ENCODE assay signal across 8 mouse cellular contexts in genomic region chr3:159841458-159841857, GRCm38 (mm10). TPM values are rescaled to one million over a fixed set of nuclear protein-coding genes. Genes with fewer than 3 reads are reported as not detected.
DNase-seq lines count a peak whose midpoint lies in the region; ATAC-seq and TF ChIP-seq lines count a peak whose summit lies in the region.

No protein-coding gene starts in this region.

- H3K9me3 ChIP-seq in heart, embryonic 10.5 days, result no peaks in the 10 kb centered on the region
- no peaks in the 10 kb centered on the region for H3K9me3 ChIP-seq in kidney, postnatal 0 days (replicated peaks; ENCODE audit: low read length)
- no peaks in the 10 kb centered on the region for H3K9me3 ChIP-seq in midbrain, embryonic 16.5 days (replicated peaks; ENCODE audit: control insufficient read depth, low read length, poor library complexity, severe bottlenecking)

- no peak for TF ChIP-seq CTCF in kidney, postnatal 0 days (IDR thresholded peaks at IDR 0.05; ENCODE audit: low read depth)

- no peaks in the 10 kb centered on the region for H3K27me3 ChIP-seq in heart, embryonic 10.5 days (ENCODE audit: insufficient read depth, poor library complexity, severe bottlenecking)
- no peaks in the 10 kb centered on the region for H3K27me3 ChIP-seq in kidney, postnatal 0 days (ENCODE audit: insufficient read depth, low read length)
- H3K27me3 ChIP-seq in midbrain, embryonic 16.5 days (ENCODE audit: control insufficient read depth, insufficient read depth, low read depth, low read length), result no peaks in the 10 kb centered on the region

- H3K4me2 ChIP-seq in kidney, postnatal 0 days (ENCODE audit: low read length), result peak overlapping the region; percentile 89
- peak overlapping the region; percentile 85 for H3K4me2 ChIP-seq in midbrain, embryonic 16.5 days (ENCODE audit: low read length)

- ATAC-seq in kidney, postnatal 0 days (replicated peaks; ENCODE audit: low FRiP score, low read depth), result no peak
- ATAC-seq in midbrain, embryonic 16.5 days, result peak; percentile 43

- intact Hi-C loops in left cerebral cortex, postnatal 14 days (cut with DNase I), result no loop called here

- peak overlapping the region; percentile 93 for H3K27ac ChIP-seq in heart, embryonic 10.5 days
- H3K27ac ChIP-seq in kidney, postnatal 0 days, result peak overlapping the region; percentile 77; the same call in 1 of the 2 replicates
- H3K27ac ChIP-seq in midbrain, embryonic 16.5 days (ENCODE audit: low read length), result no peak overlapping the region; the same call in 1 of the 2 replicates

- peaks cover 18% of the 10 kb centered on the region for H3K4me1 ChIP-seq in heart, embryonic 10.5 days
- 0 out of 2 replicates have a peak, but pooled peaks cover under 1% of the 10 kb centered on the region for H3K4me1 ChIP-seq in kidney, postnatal 0 days (replicated peaks; ENCODE audit: insufficient read depth, low read length)
- H3K4me1 ChIP-seq in midbrain, embryonic 16.5 days (ENCODE audit: control insufficient read depth, insufficient read depth, low read length), result peaks cover 12% of the 10 kb centered on the region; the same call in 1 of the 2 replicates

- DNase-seq in adrenal gland, adult 2 months, result peak; percentile 4
- DNase-seq in adrenal gland, adult 8-10 months, result no peak
- DNase-seq in ZHBTc4 (ENCODE audit: low read depth, low spot score), result peak; percentile 23
- no peak for DNase-seq in heart, embryonic 10.5 days (ENCODE audit: low spot score)
- DNase-seq in kidney, postnatal 0 days (ENCODE audit: low spot score), result peak; percentile 32
- DNase-seq in urinary bladder, postnatal 36 days (ENCODE audit: low spot score in 2 of 2), result no peak
- DNase-seq in left cerebral cortex, postnatal 14 days (ENCODE audit: low spot score in 2 of 2), result no peak

- H3K4me3 ChIP-seq in heart, embryonic 10.5 days, result peak overlapping the region; percentile 81
- H3K4me3 ChIP-seq in kidney, postnatal 0 days (replicated peaks; ENCODE audit: low read depth, low read length), result peak overlapping the region; percentile 79
- H3K4me3 ChIP-seq in midbrain, embryonic 16.5 days (ENCODE audit: low read depth, low read length), result peak overlapping the region; percentile 59

- H3K9ac ChIP-seq in kidney, postnatal 0 days (ENCODE audit: low read depth, low read length), result peak overlapping the region; percentile 66
- H3K9ac ChIP-seq in midbrain, embryonic 16.5 days (ENCODE audit: low read depth, low read length), result peak overlapping the region; percentile 48; the same call in 1 of the 2 replicates

- no peaks in the 10 kb centered on the region for H3K36me3 ChIP-seq in heart, embryonic 10.5 days
- H3K36me3 ChIP-seq in kidney, postnatal 0 days (ENCODE audit: insufficient read depth, low read length), result no peaks in the 10 kb centered on the region
- no peaks in the 10 kb centered on the region for H3K36me3 ChIP-seq in midbrain, embryonic 16.5 days (ENCODE audit: control insufficient read depth, insufficient read depth, low read length)

- WGBS in heart, embryonic 10.5 days, result 22% methylated on average over 3 of the region's 3 CpGs
- WGBS in kidney, postnatal 0 days, result 23% methylated on average over 3 of the region's 3 CpGs
- WGBS in midbrain, embryonic 16.5 days, result 13% methylated on average over 3 of the region's 3 CpGs

RNA-seq across cellular contexts. Expression of gene Wls, which starts 2.0 kb away (rescaled TPM):
- 10 to 100 TPM; 50.2 to 58.5 TPM for total RNA-seq in adrenal gland, adult 2 months (2021)
- 4.4 and 4.5 TPM in 2 replicates for polyA plus RNA-seq in adrenal gland, adult 2 months (2012; rRNA removed)
- 10 to 100 TPM; 60.3 to 96.7 (median 84.5) TPM for total RNA-seq in adrenal gland, adult 8-10 months (2022)
- 135 and 139 TPM in 2 replicates for polyA plus RNA-seq in heart, embryonic 10.5 days (2016; fragmentation: Nextera tagmentation; extraction: Ambion mirVana)
- polyA plus RNA-seq in kidney, postnatal 0 days (2015; fragmentation: Nextera tagmentation; extraction: Ambion mirVana), result 146 and 160 TPM in 2 replicates
- 70.4 and 80.8 TPM in 2 replicates for polyA plus RNA-seq in midbrain, embryonic 16.5 days (2015; fragmentation: Nextera tagmentation; extraction: Ambion mirVana)
- 10 to 100 TPM; 39.4 to 40.8 TPM for total RNA-seq in left cerebral cortex, postnatal 14 days (2021)

Comparison
In these comparisons a context has a peak if more than half of its experiments do, and no peak if none do; other contexts are left out.
1. DNase-seq: peak in adrenal gland, adult 2 months (single experiment), ZHBTc4 (single experiment) and kidney, postnatal 0 days (single experiment); none in adrenal gland, adult 8-10 months (single experiment), heart, embryonic 10.5 days (single experiment), urinary bladder, postnatal 36 days (0 of 2) and left cerebral cortex, postnatal 14 days (0 of 2).
2. RNA of gene Wls, which starts 2.0 kb away (polyA plus RNA-seq): 146 to 160 TPM in kidney, postnatal 0 days, 135 to 139 TPM in heart, embryonic 10.5 days and 70.4 to 80.8 TPM in midbrain, embryonic 16.5 days; 4.4 to 4.5 TPM in adrenal gland, adult 2 months; every median in the first group is over 10 times any median in the second.
3. Peak in every context shown above with its lines, with median percentiles within 50 percentile points of each other: H3K4me3 ChIP-seq.